Mouse (Mus musculus): ENCODE results near the gene Faf2.

DNA sequence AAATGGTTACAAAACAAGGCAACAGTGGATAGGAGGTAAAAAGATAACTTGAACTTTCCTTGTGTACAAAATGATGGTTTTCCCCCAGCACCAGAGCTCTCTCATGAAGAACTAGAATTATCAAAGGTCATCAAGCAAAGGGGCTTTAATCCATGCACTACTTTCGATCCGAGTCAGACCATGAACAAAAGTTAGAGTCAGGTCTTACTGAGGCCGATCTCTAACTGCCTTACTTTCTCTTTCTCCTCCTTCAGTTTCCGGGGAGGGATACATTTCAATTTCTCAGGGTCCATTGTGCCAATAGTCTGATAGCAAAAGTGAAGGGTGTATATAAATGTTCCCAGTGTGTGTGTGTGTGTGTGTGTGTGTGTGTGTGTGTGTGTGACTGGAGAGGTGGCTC lies 49.0 kb upstream of the Faf2 start:
- TF ChIP-seq POLR2A (IDR thresholded peaks at IDR 0.05; ENCODE audit: insufficient read length, low read depth) (no peak), MAX (IDR thresholded peaks at IDR 0.05; ENCODE audit: low read depth) (no peak), POLR2AphosphoS2 (IDR thresholded peaks at IDR 0.05; ENCODE audit: insufficient read length, low read depth) (no peak), E2F4 (IDR thresholded peaks at IDR 0.05; ENCODE audit: insufficient read depth) (no peak), SRF (IDR thresholded peaks at IDR 0.05; ENCODE audit: control insufficient read depth, insufficient read length, low read depth) (no peak), USF1 (IDR thresholded peaks at IDR 0.05; ENCODE audit: low read depth) (no peak)
